In genomic region chr19:58455061-58455495, GRCm38 (mm10) we compare ENCODE assay signal across 8 mouse cellular contexts. TPM values are rescaled to one million over a fixed set of nuclear protein-coding genes. Genes with fewer than 3 reads are reported as not detected.
A peak's percentile ranks its signal among the peaks of the same experiment; 100 is the strongest.
DNase-seq lines count a peak whose midpoint lies in the region; ATAC-seq and TF ChIP-seq lines count a peak whose summit lies in the region.

No protein-coding gene starts in this region.

- under 1% methylated on average over 21 of the region's 21 CpGs for WGBS in kidney, adult 2 months
- WGBS in heart, embryonic 13.5 days = 0% methylated on average over 21 of the region's 21 CpGs
- WGBS in lung, embryonic 14.5 days = under 1% methylated on average over 21 of the region's 21 CpGs

- H3K4me2 ChIP-seq in heart, embryonic 13.5 days = peak overlapping the region; percentile 99
- H3K4me2 ChIP-seq in lung, embryonic 14.5 days = peak overlapping the region; percentile 96

- ATAC-seq in heart, embryonic 13.5 days (ENCODE audit: extremely low read depth, insufficient number of reproducible peaks, low FRiP score, low TSS enrichment) = no peak
- ATAC-seq in lung, embryonic 14.5 days (ENCODE audit: insufficient read depth) = peak; percentile 48; the same call in 1 of the 2 replicates

- no peak for TF ChIP-seq POLR2A in kidney, adult 2 months (IDR thresholded peaks at IDR 0.05; ENCODE audit: low read depth, low read length)

- H3K36me3 ChIP-seq in kidney, adult 2 months (ENCODE audit: control insufficient read depth, insufficient read depth, low read length) = no peaks in the 10 kb centered on the region
- H3K36me3 ChIP-seq in heart, embryonic 13.5 days = no peaks in the 10 kb centered on the region
- no peaks in the 10 kb centered on the region for H3K36me3 ChIP-seq in lung, embryonic 14.5 days (ENCODE audit: insufficient read depth)

- peak overlapping the region; percentile 47 for H3K4me3 ChIP-seq in kidney, adult 2 months (ENCODE audit: insufficient read depth, low read depth, low read length)
- peak overlapping the region; percentile 65 for H3K4me3 ChIP-seq in heart, embryonic 13.5 days
- peak overlapping the region; percentile 49 for H3K4me3 ChIP-seq in lung, embryonic 14.5 days (ENCODE audit: low read depth, low read length)

- H3K27ac ChIP-seq in kidney, adult 2 months (ENCODE audit: insufficient read depth, low read depth, low read length) = no peak overlapping the region
- 0 out of 2 replicates have a peak overlapping the region, but pooled peaks have one; percentile 9 for H3K27ac ChIP-seq in heart, embryonic 13.5 days (replicated peaks)
- no peak overlapping the region for H3K27ac ChIP-seq in lung, embryonic 14.5 days (ENCODE audit: low read depth)

- no peak for TF ChIP-seq CTCF in kidney, adult 2 months (conservative IDR thresholded peaks at IDR 0.05; ENCODE audit: insufficient read depth, insufficient read length, low read depth, low read length)
- peak; percentile 50; the same call in 1 of the 2 replicates for TF ChIP-seq CTCF in lung, embryonic 14.5 days (IDR thresholded peaks at IDR 0.05; ENCODE audit: low read depth)

- 0 out of 2 replicates have a peak, but pooled peaks cover 3% of the 10 kb centered on the region for H3K27me3 ChIP-seq in kidney, adult 2 months (replicated peaks; ENCODE audit: control insufficient read depth, insufficient read depth, low read length)
- peaks cover 81% of the 10 kb centered on the region for H3K27me3 ChIP-seq in heart, embryonic 13.5 days (replicated peaks)
- peaks cover 37% of the 10 kb centered on the region for H3K27me3 ChIP-seq in lung, embryonic 14.5 days (ENCODE audit: insufficient read depth, low read length)

- H3K9ac ChIP-seq in heart, embryonic 13.5 days = peak overlapping the region; percentile 73
- H3K9ac ChIP-seq in lung, embryonic 14.5 days = peak overlapping the region; percentile 38

- peak; percentile 17 for DNase-seq in kidney, adult 2 months
- no peak for DNase-seq in kidney, adult 11 months
- peak; percentile 71 for DNase-seq in embryo, embryonic 10.5 days (ENCODE audit: low spot score)
- DNase-seq in kidney, postnatal 4 days = peak; percentile 66 to 77
- peak; percentile 36 for DNase-seq in lung, embryonic 14.5 days
- DNase-seq in retina, embryonic 14.5 days (ENCODE audit: low spot score) = peak; percentile 67
- DNase-seq in urinary bladder, postnatal 10 days (ENCODE audit: low spot score) = no peak

- peaks cover 9% of the 10 kb centered on the region; the same call in 1 of the 2 replicates for H3K4me1 ChIP-seq in kidney, adult 2 months (ENCODE audit: control insufficient read depth, insufficient read depth, low read length)
- peaks cover 56% of the 10 kb centered on the region for H3K4me1 ChIP-seq in heart, embryonic 13.5 days
- H3K4me1 ChIP-seq in lung, embryonic 14.5 days (ENCODE audit: insufficient read depth) = peaks cover 15% of the 10 kb centered on the region; the same call in 1 of the 2 replicates

- no peaks in the 10 kb centered on the region for H3K9me3 ChIP-seq in heart, embryonic 13.5 days
- no peaks in the 10 kb centered on the region for H3K9me3 ChIP-seq in lung, embryonic 14.5 days (ENCODE audit: low read depth, low read length)

RNA-seq across cellular contexts. Expression of gene Gfra1, which starts 0.6 kb away (rescaled TPM):
- 6.8 and 8.4 TPM in 2 replicates for polyA plus RNA-seq in kidney, adult 2 months (2012; rRNA removed)
- polyA plus RNA-seq in heart, embryonic 13.5 days (2015; fragmentation: Nextera tagmentation; extraction: Ambion mirVana) = 6.1 and 6.6 TPM in 2 replicates
- 6.7 and 7.7 TPM in 2 replicates for polyA plus RNA-seq in lung, embryonic 14.5 days (2014; fragmentation: Nextera tagmentation; extraction: Ambion mirVana)

RNA-seq across cellular contexts. Expression of gene Ccdc172, which starts 56.7 kb away (rescaled TPM):
- polyA plus RNA-seq in kidney, adult 2 months (2012; rRNA removed) = not detected in 2 replicates
- not detected in 2 replicates for polyA plus RNA-seq in heart, embryonic 13.5 days (2015; fragmentation: Nextera tagmentation; extraction: Ambion mirVana)
- polyA plus RNA-seq in lung, embryonic 14.5 days (2014; fragmentation: Nextera tagmentation; extraction: Ambion mirVana) = not detected in 2 replicates

Comparison
In these comparisons a context has a peak if more than half of its experiments do, and no peak if none do; other contexts are left out.
1. DNase-seq: peak in kidney, adult 2 months (single experiment), embryo, embryonic 10.5 days (single experiment), kidney, postnatal 4 days (2 of 2), lung, embryonic 14.5 days (single experiment) and retina, embryonic 14.5 days (single experiment); none in kidney, adult 11 months (single experiment) and urinary bladder, postnatal 10 days (single experiment).
2. Peak in every context shown above with its lines, with median percentiles within 50 percentile points of each other: H3K4me3 ChIP-seq.